Mouse (Mus musculus) left cerebral cortex, postnatal 4 days (tissue): ENCODE data around the gene Smim7. TPM values are rescaled to one million over a fixed set of nuclear protein-coding genes. Genes with fewer than 3 reads are reported as not detected.

Experiments
- DNase-seq: peaks from one replicate; pipeline ENCODE4 v3.0.0-alpha.2; 2022
- intact Hi-C: fragments of 180-260 bp; cut with DNase I; formaldehyde crosslinking; loops from one replicate; pipeline ENCODE4 v1.15.1; 2025
- total RNA-seq, 2 experiments: library from RNA; stranded (reverse); gene quantifications; 2 replicates each; pipeline ENCODE4 v1.2.3; 2021

Gene Smim7
- total RNA-seq = 100 to 1,000 TPM; 131 to 140 TPM

DNA sequence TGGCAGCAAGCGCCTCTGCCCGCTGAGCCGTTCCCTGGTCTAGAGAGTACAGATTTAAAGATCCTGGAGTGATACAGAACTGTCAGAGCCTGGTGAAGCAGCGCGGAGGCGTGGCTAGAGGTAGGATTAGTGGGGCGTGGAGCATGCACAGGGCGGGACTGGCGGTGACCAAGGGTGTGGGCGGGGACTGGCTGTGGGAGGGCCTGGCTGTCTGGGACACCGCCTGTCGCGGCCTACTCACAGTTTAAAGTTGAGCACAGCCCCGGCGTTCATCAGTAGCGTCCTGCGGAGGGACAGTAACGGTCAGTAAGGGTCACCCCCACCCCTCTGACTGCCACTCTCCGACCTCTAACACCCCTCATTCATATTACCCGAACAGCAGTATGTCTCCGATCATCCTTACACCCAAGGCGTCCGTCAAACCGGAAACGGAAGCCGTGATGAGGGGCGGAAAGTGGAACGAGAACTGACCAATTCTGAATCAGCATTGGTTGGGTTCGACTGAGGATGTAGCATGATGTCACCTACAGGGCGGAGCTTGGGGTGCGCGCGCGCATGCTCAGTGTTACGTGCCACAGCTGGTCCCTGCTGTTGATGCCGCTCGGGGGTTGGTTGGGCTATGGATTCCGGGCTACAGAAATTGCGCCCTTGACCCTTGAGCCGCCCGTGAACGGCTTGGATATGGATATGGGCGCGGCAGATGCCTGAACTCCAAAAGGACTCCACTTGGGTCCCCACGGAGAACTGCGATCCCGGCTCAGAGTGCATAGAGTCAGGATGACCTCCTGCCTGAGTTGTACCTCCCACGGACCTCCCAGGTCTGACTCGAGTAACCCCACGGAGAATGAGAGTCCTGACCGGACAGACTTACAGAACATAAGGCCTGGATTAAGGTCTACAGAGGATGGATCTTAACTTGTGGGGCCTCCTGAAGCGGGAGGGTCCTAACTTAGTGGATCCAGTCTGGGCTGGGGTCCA is at the start of gene Smim7:
Gene Smim7 (minus strand): TSS at position 456 of the 978 bp plus-strand sequence.
- intact Hi-C loops = no loop called here
- peak; percentile 97 for DNase-seq

- intact Hi-C loops = no loop called here
- DNase-seq = peak; percentile 43
Observed at GRCm38 (mm10) chr8:72590198-72590597, 19.3 kb upstream of the Smim7 start.

- peak; percentile 19 for DNase-seq
- intact Hi-C loops = no loop called here
Observed at GRCm38 (mm10) chr8:72589286-72589685, 18.4 kb upstream of the Smim7 start.

GRCm38 (mm10) chr8:72588865-72589264 is 18.0 kb upstream of the Smim7 start:
- intact Hi-C loops = no loop called here
- DNase-seq = no peak

- intact Hi-C loops = no loop called here
- DNase-seq = peak; percentile 43
Observed at GRCm38 (mm10) chr8:72587806-72588205, 16.9 kb upstream of the Smim7 start.

- intact Hi-C loops = no loop called here
Observed at GRCm38 (mm10) chr8:72584390-72584789, 13.5 kb upstream of the Smim7 start.

DNA sequence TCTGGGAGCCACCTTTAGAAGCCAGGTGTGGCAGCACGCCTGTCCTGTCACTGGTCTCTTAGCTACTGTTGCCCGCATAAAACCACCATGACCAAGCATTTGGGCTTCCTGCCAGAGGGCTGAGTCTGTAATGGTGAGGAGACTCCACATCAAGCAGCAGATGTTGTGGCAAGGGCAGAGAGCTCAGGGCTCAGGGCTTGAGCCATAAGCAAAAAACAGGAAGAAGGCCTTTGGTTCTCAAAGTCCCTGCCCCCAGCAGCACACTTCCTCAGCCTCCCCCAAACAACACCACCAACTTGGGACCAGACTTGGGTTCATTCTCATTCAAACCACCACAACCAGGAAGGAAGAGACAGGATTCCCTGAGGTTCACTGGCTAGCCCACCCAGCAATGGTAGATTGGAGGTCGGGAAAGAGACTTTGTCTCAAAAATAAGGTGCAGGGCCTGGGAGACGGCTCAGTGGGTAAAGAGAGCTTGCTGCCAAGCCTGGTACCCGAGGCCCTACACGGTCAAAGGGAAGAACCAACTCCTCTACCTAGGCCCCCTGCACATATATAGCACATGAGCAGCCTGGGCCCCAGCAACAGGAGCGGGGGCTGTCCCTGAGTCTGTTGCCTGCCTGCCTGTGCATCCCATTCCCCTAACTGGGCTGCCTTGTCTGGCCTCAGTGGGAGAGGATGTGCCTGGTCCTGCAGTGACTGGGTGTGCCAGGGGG is 12.3 kb upstream of the Smim7 start:
- intact Hi-C loops = no loop called here
- peak; percentile 37 for DNase-seq

More at GRCm38 (mm10) chr8:72584390-72584789, 13.5 kb upstream of the Smim7 start:
- no peak for DNase-seq

DNA sequence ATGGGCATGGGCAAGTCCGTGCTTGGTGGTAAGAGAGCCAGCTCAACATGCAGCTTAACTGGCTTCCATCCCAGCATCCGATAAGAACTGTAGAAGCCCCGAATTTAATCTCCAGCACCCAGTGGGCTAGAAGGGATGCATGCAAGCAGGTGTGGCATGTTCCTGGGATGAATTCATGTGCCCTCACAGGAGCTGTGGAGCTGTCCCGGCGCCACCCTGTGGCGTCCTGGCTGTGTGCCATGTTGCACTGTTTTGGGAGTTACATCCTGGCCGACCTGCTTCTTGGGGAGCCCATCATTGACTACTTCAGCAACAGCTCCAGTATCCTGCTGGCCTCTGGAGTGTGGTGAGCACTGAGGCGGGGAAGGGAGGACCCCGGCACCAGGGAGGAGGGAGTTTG is 8.5 kb upstream of the Smim7 start:
- DNase-seq = no peak
- intact Hi-C loops = no loop called here

GRCm38 (mm10) chr8:72577941-72578340 is 7.1 kb upstream of the Smim7 start:
- intact Hi-C loops = no loop called here

DNA sequence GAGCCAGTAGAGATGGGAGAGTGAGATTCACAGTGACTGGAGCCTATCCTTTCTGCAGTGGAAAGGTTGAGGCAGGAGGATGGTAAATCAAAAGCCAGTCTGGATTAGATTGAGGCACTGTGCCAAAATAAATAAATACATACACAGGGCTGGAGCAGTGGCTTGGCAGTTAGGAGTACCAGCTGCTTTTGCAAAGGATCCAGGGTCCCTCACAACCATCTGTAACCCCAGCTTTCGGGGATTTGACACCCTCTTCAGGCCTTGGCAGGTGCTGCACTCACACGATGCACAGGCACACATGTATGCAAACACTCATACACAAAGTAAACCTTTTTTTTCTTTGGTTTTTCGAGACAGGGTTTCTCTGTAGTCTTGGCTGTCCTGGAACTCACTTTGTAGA is 6.4 kb upstream of the Smim7 start:
- no peak for DNase-seq
- intact Hi-C loops = no loop called here

More at GRCm38 (mm10) chr8:72577941-72578340, 7.1 kb upstream of the Smim7 start:
- no peak for DNase-seq

DNA sequence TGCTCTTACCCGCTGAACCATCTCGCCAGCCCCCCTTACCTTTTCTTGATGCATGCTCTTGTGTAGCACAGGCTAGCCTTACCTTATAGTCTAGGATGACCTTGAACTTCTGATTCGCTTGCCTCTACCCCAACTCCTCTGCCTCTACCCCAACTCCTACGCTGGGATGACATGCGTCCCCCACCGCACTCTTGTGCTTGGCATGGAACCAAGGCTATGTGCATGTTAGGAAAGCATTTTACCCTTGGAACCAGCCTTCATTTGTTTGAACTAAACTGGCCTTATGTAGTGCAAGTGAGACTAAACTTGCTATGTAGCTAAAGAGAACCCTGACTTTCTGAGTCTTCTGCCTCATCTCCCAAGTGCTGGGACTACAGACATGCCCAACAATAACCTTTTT is 5.0 kb upstream of the Smim7 start:
- intact Hi-C loops = no loop called here
- no peak for DNase-seq

DNA sequence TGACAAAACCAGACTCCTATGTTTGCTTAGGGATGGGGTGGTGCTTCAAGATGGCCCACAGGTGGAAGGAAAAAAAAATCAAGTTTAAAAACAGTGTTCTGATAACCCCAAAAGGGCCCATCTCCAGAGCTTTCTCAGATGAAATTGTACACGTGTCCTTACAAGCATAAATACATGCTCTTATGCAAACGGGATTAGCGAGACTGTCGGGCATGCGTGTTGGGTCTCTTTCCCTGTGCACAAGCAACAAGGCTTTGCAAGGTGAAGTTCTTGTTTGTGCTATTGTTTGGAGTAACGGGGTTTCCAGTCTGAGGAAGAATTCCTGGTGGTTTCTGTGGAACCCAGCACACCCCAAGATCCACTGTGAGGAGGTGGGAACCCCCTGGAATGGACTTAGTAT is 2.6 kb upstream of the Smim7 start:
- DNase-seq = no peak
- intact Hi-C loops = no loop called here

- intact Hi-C loops = no loop called here
- no peak for DNase-seq
Observed at GRCm38 (mm10) chr8:72572507-72572906, 1.6 kb upstream of the Smim7 start.

GRCm38 (mm10) chr8:72571611-72572473 is 954 bp upstream of the Smim7 start, which contains the start of gene Tmem38a:
Tmem38a (plus strand) TSS chr8:72572055.
- DNase-seq = peak; percentile 77
- intact Hi-C loops = no loop called here

DNA sequence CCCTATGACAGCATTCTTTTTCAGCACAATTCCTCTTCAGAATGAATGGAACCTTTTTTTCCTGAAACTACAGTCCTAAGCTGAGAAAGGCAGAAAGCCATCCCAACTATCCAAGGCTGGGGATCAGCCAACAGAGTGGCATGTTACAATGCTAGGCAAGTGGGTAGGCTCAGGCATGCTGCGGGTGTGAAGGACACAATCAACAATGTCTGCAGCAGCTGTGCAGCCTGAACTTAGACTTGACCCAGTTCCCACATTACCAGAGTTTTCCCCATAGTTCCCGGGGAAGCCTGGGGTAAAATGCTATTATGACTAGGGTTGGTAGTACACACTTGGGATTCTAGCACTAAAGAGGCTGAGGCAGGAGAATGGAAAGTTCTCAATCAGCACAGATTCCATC is 4.9 kb downstream of the Smim7 start:
- intact Hi-C loops = no loop called here

GRCm38 (mm10) chr8:72561111-72561689 is 9.7 kb downstream of the Smim7 start:
- intact Hi-C loops = no loop called here
- no peak for DNase-seq

More for the DNA sequence above, 4.9 kb downstream of the Smim7 start:
- DNase-seq = no peak

DNA sequence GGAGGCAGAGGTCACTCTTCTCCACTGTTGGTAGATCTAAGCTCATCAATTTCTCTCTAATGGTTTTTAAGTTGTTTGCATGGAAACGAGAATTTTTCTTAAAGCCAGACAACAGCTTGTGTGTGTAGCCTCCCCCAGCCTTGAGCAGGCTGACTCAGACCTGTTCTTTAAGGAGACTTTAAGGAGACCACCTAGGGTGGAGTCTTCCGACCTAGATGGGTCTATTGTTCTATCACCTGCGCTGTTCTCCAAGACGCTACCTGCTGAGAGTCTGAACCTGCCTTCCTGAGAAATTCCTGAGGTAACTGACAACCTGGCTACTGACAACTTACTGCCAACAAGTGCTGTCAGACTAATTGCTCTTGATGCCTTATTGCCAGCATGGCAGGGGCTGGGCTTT is 15.1 kb downstream of the Smim7 start:
- intact Hi-C loops = no loop called here
- no peak for DNase-seq

DNA sequence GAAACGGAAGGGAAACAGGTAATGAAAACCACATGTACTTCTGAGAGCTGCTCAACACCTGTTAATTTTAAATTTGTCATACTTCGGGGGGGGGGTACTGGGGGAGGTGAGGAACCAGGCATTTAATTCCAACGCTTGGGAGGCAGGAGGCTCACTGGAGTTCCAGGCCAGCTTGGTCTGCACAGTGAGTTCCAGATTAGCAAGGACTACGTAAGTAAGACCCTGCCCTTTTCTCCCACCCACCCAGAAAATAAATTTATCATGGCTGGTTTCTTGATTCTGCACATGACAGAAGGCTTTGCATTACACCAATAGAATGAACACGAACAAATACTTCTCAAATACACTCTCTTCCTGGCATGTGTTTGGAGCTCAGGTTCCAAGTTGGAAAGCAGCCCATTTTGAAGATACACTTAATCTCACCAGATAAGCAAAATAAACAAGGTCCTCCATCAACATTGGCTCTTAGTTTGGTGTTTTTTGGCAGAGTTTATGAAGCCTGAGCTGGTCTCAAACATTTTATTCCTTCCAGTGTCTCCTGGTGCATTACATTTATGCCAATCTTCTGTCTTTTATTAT is 21.5 kb downstream of the Smim7 start:
- DNase-seq = no peak
- intact Hi-C loops = loop anchor here (5.0 kb wide), 1 partner anchor 57 kb away; the partner anchor contains the start of gene Slc35e1

DNA sequence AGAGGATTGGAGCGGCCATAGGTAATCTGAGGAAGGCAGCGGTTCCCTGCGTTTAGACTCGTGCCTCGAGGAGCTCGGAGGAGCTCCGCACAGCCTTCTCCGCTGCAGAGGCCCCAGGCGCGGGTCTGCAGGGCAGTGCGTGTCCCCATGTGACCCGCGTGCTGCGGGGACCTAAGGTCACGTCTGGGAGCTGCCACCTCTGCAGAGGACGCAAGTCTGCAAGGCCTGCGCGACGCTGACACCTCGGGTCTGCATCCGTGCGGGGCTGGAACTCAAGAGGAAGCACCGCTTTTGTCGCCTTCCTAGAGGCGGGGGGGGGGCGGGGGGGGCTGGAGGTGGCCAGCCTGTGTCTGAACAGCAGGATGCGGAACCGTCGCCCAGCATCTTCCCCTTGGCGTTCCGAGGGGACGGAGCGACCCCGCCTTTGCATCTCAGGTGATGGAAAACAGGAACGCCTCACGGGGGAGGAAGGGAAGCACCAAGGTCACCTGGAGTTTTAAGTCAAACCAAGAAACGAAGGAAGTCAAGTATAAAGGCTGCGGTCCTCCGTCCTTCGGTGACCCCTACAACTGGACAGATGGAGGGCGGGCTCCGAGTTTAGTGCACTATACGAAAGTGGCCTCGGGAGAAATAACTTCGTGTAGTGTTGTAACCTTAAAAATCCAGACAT is 22.1 kb downstream of the Smim7 start:
- intact Hi-C loops = loop anchor here (5.0 kb wide), 1 partner anchor 56 kb away; the partner anchor contains the start of gene Slc35e1
- no peak for DNase-seq
